In the genomic region with DNA sequence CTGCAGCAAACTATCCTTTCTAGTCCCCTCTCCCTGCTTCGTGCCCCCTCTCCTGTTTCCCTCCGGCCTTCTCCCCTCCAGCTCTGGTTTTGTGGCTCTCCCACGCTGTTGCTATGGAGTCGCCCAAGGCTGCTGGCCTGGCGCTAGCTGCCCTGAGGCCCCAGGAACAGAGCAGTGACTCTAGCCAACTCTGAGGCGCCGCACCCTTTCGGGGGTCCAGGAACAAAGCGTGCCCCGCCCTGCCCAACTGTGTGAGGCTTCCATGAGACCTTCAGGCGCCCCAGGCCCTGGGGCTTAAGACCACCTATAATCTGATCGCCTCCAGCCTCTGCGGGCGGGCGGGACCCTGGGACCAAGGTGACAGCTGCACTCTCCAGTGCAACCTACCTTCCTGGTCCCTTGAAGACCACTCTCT, we compare ENCODE assay signal across 8 mouse cellular contexts.
A peak's percentile ranks its signal among the peaks of the same experiment; 100 is the strongest.
DNase-seq lines count a peak whose midpoint lies in the region; ATAC-seq and TF ChIP-seq lines count a peak whose summit lies in the region.

No protein-coding gene starts in this region.

- no peak overlapping the region for H3K27ac ChIP-seq in neural tube, embryonic 11.5 days (ENCODE audit: low read depth, low read length)
- H3K27ac ChIP-seq in heart, embryonic 16.5 days (ENCODE audit: low read length): peak overlapping the region; percentile 37; the same call in 1 of the 2 replicates
- no peak overlapping the region for H3K27ac ChIP-seq in liver, embryonic 11.5 days (ENCODE audit: low read depth, low read length)

- H3K27me3 ChIP-seq in neural tube, embryonic 11.5 days (ENCODE audit: control insufficient read depth, insufficient read depth, low read length): no peaks in the 10 kb centered on the region
- 0 out of 2 replicates have a peak, but pooled peaks cover 2% of the 10 kb centered on the region for H3K27me3 ChIP-seq in heart, embryonic 16.5 days (ENCODE audit: control insufficient read depth, insufficient read depth, low read length)
- peaks cover 15% of the 10 kb centered on the region for H3K27me3 ChIP-seq in liver, embryonic 11.5 days (replicated peaks; ENCODE audit: control insufficient read depth, insufficient read depth, low read length)
- no peaks in the 10 kb centered on the region for H3K27me3 ChIP-seq in myocyte (ENCODE audit: control insufficient read depth, insufficient read depth, insufficient read length)

- peak overlapping the region; percentile 94 for H3K4me2 ChIP-seq in neural tube, embryonic 11.5 days (ENCODE audit: low read depth)
- peak overlapping the region; percentile 93 for H3K4me2 ChIP-seq in heart, embryonic 16.5 days (ENCODE audit: low read depth, low read length)
- H3K4me2 ChIP-seq in liver, embryonic 11.5 days: peak overlapping the region; percentile 89
- H3K4me2 ChIP-seq in myocyte (ENCODE audit: low read depth): peak overlapping the region; percentile 64

- H3K9me3 ChIP-seq in neural tube, embryonic 11.5 days (ENCODE audit: control insufficient read depth, low read length): no peaks in the 10 kb centered on the region
- H3K9me3 ChIP-seq in heart, embryonic 16.5 days (replicated peaks; ENCODE audit: control insufficient read depth, low read length): no peaks in the 10 kb centered on the region
- no peaks in the 10 kb centered on the region for H3K9me3 ChIP-seq in liver, embryonic 11.5 days (ENCODE audit: control insufficient read depth, low read length)

- no peaks in the 10 kb centered on the region for H3K79me2 ChIP-seq in myocyte (ENCODE audit: control insufficient read depth, insufficient read depth)

- H3K4me1 ChIP-seq in neural tube, embryonic 11.5 days (ENCODE audit: control insufficient read depth, insufficient read depth, low read length): peaks cover 4% of the 10 kb centered on the region
- H3K4me1 ChIP-seq in heart, embryonic 16.5 days (ENCODE audit: control insufficient read depth, insufficient read depth, low read length): peaks cover 8% of the 10 kb centered on the region; the same call in 1 of the 2 replicates
- peaks cover 8% of the 10 kb centered on the region for H3K4me1 ChIP-seq in liver, embryonic 11.5 days (replicated peaks; ENCODE audit: control insufficient read depth, insufficient read depth, low read length)

- peak overlapping the region; percentile 58; the same call in 1 of the 2 replicates for H3K9ac ChIP-seq in neural tube, embryonic 11.5 days (ENCODE audit: low read length)
- peak overlapping the region; percentile 78 for H3K9ac ChIP-seq in heart, embryonic 16.5 days (ENCODE audit: low read length)
- no peak overlapping the region for H3K9ac ChIP-seq in liver, embryonic 11.5 days (ENCODE audit: low read depth, low read length)

- no peaks in the 10 kb centered on the region for H3K36me3 ChIP-seq in neural tube, embryonic 11.5 days (ENCODE audit: control insufficient read depth, insufficient read depth, low read length)
- no peaks in the 10 kb centered on the region for H3K36me3 ChIP-seq in heart, embryonic 16.5 days (ENCODE audit: control insufficient read depth, insufficient read depth)
- H3K36me3 ChIP-seq in liver, embryonic 11.5 days (ENCODE audit: control insufficient read depth, insufficient read depth, low read length): no peaks in the 10 kb centered on the region
- no peaks in the 10 kb centered on the region for H3K36me3 ChIP-seq in myocyte (ENCODE audit: control insufficient read depth, insufficient read depth)

- peak overlapping the region; percentile 50 for H3K4me3 ChIP-seq in neural tube, embryonic 11.5 days (ENCODE audit: low read depth, low read length)
- H3K4me3 ChIP-seq in heart, embryonic 16.5 days (ENCODE audit: low read length): peak overlapping the region; percentile 67
- H3K4me3 ChIP-seq in liver, embryonic 11.5 days (ENCODE audit: low read depth, low read length): peak overlapping the region; percentile 54
- no peak overlapping the region for H3K4me3 ChIP-seq in myocyte

- WGBS in neural tube, embryonic 11.5 days: 1% methylated on average over 15 of the region's 15 CpGs
- WGBS in heart, embryonic 16.5 days: 5% methylated on average over 15 of the region's 15 CpGs
- WGBS in liver, embryonic 11.5 days: 6% methylated on average over 15 of the region's 15 CpGs

- TF ChIP-seq POLR2A in myocyte (IDR thresholded peaks at IDR 0.05; ENCODE audit: insufficient read length, low read depth): no peak

- peak; percentile 70 for ATAC-seq in neural tube, embryonic 11.5 days (ENCODE audit: insufficient read depth, low FRiP score, low TSS enrichment)
- peak; percentile 80 for ATAC-seq in heart, embryonic 16.5 days (replicated peaks; ENCODE audit: extremely low read depth, insufficient read depth, low FRiP score)
- no peak; the same call in 1 of the 2 replicates for ATAC-seq in liver, embryonic 11.5 days (replicated peaks; ENCODE audit: low FRiP score)

- no peak overlapping the region for H3ac ChIP-seq in myocyte (ENCODE audit: control insufficient read depth, insufficient read length)

- DNase-seq in neural tube, embryonic 11.5 days (ENCODE audit: low spot score): peak; percentile 74
- no peak for DNase-seq in neural tube, embryonic 10.5 days (ENCODE audit: extremely low spot score, low spot score)
- DNase-seq in embryo, embryonic 11.5 days (ENCODE audit: low read depth, low spot score): peak; percentile 52
- DNase-seq in liver, embryonic 11.5 days (ENCODE audit: low spot score): peak; percentile 55
- no peak for DNase-seq in spleen, postnatal 4 days (ENCODE audit: low spot score in 2 of 2)
- no peak for DNase-seq in yolk sac, embryonic 10.5 days (ENCODE audit: low spot score)

TF ChIP-seq in myocyte, 11 proteins besides CTCF, POLR2A, EP300 and RAD21:
- TF ChIP-seq TCF3 (IDR thresholded peaks at IDR 0.05; ENCODE audit: insufficient read length, low read depth) (no peak), REST (IDR thresholded peaks at IDR 0.05; ENCODE audit: insufficient read depth, insufficient read length) (no peak), POLR2AphosphoS2 (IDR thresholded peaks at IDR 0.05; ENCODE audit: insufficient read length, low read depth) (no peak), MAX (IDR thresholded peaks at IDR 0.05; ENCODE audit: low read depth) (no peak), SRF (IDR thresholded peaks at IDR 0.05; ENCODE audit: control insufficient read depth, insufficient read length, low read depth) (no peak), MYOD1 (IDR thresholded peaks at IDR 0.05; ENCODE audit: control insufficient read depth in 1 of 3, insufficient read length in 2 of 3, low read depth in 2 of 3) (no peak), CEBPB (IDR thresholded peaks at IDR 0.05; ENCODE audit: insufficient read depth, poor library complexity, severe bottlenecking) (no peak), E2F4 (IDR thresholded peaks at IDR 0.05; ENCODE audit: insufficient read depth) (no peak), MYOG (IDR thresholded peaks at IDR 0.05; ENCODE audit: control insufficient read depth in 1 of 3, insufficient read depth in 1 of 3, insufficient read length in 2 of 3, low read depth in 2 of 3) (no peak), TCF12 (IDR thresholded peaks at IDR 0.05; ENCODE audit: insufficient read depth, poor library complexity, severe bottlenecking) (no peak), USF1 (IDR thresholded peaks at IDR 0.05; ENCODE audit: low read depth) (no peak)

Comparison
In these comparisons a context has a peak if more than half of its experiments do, and no peak if none do; other contexts are left out.
1. DNase-seq: peak in neural tube, embryonic 11.5 days (single experiment), embryo, embryonic 11.5 days (single experiment) and liver, embryonic 11.5 days (single experiment); none in neural tube, embryonic 10.5 days (single experiment), spleen, postnatal 4 days (0 of 2) and yolk sac, embryonic 10.5 days (single experiment).
2. Peak in every context shown above with its lines, with median percentiles within 50 percentile points of each other: H3K4me2 ChIP-seq.